Mouse (Mus musculus): Measurements from ENCODE around the gene Sema5a. TPM values are rescaled to one million over a fixed set of nuclear protein-coding genes. Genes with fewer than 3 reads are reported as not detected.

The Sema5a gene
- total RNA-seq, 1 experiment from 2014 or later, result 2.0 TPM

DNA sequence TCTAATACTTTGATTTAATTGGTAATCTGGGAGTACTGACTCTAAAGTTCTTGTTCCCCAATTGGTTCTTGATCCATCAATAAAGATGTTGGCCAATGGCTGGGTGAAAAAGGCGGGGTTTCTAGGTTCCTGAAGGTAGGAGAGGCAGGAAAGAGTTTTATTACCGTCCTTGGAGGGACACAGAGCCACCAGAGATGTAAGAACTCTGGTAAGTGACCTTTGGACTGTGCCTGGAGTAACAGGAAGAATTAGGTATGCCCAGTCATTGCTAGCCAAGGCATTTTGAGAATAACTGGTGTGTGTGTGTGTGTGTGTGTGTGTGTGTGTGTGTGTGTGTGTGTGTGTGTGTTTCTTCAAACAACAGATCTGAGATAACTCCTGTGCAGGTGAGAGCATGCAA, 330.6 kb downstream of the Sema5a start:
- no peak for ATAC-seq (ENCODE audit: extremely low read depth, insufficient number of reproducible peaks, low FRiP score, poor library complexity, severe bottlenecking)

GRCm38 (mm10) chr15:32579351-32579750, 334.7 kb downstream of the Sema5a start:
- ATAC-seq (ENCODE audit: extremely low read depth, insufficient number of reproducible peaks, low FRiP score, poor library complexity, severe bottlenecking), result no peak

DNA sequence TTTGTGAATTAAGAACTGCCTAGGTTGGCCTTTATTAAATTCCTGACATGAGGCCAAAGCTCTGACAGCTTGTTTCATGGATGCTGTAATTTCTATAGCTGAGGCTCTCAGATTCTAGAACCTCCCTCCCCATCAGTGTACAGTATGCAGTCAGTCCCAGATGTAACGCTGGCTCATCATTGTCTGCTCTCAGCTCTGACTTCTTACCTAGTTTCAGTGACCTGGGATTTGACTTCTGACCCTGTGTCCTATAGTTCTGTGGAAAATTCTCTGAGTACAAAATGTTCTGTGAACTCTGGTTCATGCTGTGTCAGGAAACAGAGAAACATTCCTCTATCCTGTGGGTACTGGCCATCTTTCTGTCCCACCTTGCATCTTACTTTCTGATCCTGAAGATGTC, 346.0 kb downstream of the Sema5a start:
- no peak for ATAC-seq (ENCODE audit: extremely low read depth, insufficient number of reproducible peaks, low FRiP score, poor library complexity, severe bottlenecking)

- ATAC-seq (ENCODE audit: extremely low read depth, insufficient number of reproducible peaks, low FRiP score, poor library complexity, severe bottlenecking), result no peak
Observed at GRCm38 (mm10) chr15:32593746-32594145, 349.1 kb downstream of the Sema5a start.

DNA sequence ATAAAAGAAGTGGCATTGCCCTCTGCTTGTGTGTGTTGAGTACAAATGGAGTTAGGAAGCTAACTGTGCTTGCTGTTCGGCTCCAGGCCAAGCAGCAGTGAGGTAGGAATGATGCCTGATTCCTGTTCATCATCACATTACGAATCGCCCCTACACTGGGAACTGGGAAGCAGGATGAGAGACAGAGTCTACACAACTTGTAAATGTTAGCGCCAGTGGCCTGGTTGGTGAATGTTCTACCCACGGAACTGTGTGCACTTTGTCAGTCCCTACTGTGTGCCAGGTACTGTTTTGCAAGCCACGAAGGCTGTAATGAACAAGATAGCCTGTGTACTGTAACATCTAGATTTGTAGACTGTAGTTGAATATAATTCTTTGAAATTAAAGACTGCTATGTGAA, 352.0 kb downstream of the Sema5a start:
- ATAC-seq (ENCODE audit: extremely low read depth, insufficient number of reproducible peaks, low FRiP score, poor library complexity, severe bottlenecking), result no peak

DNA sequence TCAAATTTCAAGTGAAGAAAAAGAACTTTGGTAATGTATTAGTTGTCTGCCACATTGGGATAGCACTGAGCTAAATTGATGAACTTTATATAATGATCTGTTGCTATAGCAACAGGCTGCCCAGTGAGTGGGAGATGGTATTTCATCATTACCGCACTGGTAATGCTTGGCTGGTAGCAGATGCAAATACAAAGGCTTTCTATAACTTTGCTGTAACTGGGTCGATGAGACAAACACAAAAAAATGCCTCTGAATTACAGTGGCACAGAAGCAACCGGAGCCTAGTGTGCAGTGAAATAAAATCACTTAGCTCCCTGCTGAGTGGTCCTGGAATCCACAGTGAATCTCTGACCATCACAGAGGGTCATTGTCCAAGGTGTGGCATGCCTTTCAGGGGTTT, 352.6 kb downstream of the Sema5a start:
- ATAC-seq (ENCODE audit: extremely low read depth, insufficient number of reproducible peaks, low FRiP score, poor library complexity, severe bottlenecking), result no peak

GRCm38 (mm10) chr15:32607236-32607635, 362.6 kb downstream of the Sema5a start:
- no peak for ATAC-seq (ENCODE audit: extremely low read depth, insufficient number of reproducible peaks, low FRiP score, poor library complexity, severe bottlenecking)

DNA sequence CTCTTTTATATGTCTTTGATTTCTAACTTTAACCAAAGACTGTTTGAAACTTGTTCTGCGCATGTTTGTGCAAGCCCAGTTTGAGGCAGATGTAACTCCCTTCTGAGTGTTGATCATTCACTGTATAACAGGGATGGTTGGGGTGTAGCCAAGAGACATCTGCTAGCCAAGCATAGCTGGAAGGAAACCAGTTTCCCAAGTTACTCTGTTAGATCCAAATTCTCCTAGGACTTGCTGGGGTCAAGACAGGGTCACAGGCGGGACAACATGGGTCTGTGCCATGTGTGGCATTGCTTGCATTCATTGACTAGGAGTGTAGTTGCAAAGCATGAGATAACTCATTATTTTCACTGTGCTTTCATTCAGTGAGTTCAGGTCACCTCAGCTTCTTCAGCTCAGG, 366.2 kb downstream of the Sema5a start:
- ATAC-seq (ENCODE audit: extremely low read depth, insufficient number of reproducible peaks, low FRiP score, poor library complexity, severe bottlenecking), result no peak

GRCm38 (mm10) chr15:32611201-32611600, 366.6 kb downstream of the Sema5a start:
- no peak for ATAC-seq (ENCODE audit: extremely low read depth, insufficient number of reproducible peaks, low FRiP score, poor library complexity, severe bottlenecking)

- ATAC-seq (ENCODE audit: extremely low read depth, insufficient number of reproducible peaks, low FRiP score, poor library complexity, severe bottlenecking), result no peak
Observed at GRCm38 (mm10) chr15:32613718-32614117, 369.1 kb downstream of the Sema5a start.

- no peak for ATAC-seq (ENCODE audit: extremely low read depth, insufficient number of reproducible peaks, low FRiP score, poor library complexity, severe bottlenecking)
Observed at GRCm38 (mm10) chr15:32615773-32616172, 371.2 kb downstream of the Sema5a start.

GRCm38 (mm10) chr15:32619199-32619598, 374.6 kb downstream of the Sema5a start:
- ATAC-seq (ENCODE audit: extremely low read depth, insufficient number of reproducible peaks, low FRiP score, poor library complexity, severe bottlenecking), result no peak

GRCm38 (mm10) chr15:32623037-32623739, 378.6 kb downstream of the Sema5a start:
- ATAC-seq (ENCODE audit: extremely low read depth, insufficient number of reproducible peaks, low FRiP score, poor library complexity, severe bottlenecking), result no peak

DNA sequence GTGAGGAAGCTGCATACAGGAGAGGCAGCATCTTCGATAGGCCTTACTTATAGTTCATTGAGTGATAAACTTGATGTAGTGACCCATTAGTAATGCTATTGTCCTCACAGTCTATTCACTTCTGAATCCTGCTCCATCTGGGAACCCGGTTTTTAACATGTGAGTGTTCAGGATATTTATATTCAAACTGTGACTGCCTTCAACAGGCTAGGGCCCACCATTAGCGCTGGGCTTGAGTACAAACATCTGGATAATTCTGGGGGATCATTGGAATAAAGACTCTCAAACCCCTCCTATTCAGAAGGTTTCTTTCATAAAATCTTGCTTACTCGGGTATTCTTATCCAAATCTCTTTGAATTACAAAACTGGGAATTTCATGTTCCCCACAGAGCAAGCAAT, 379.5 kb downstream of the Sema5a start:
- ATAC-seq (ENCODE audit: extremely low read depth, insufficient number of reproducible peaks, low FRiP score, poor library complexity, severe bottlenecking), result no peak

GRCm38 (mm10) chr15:32626031-32626430, 381.4 kb downstream of the Sema5a start:
- no peak for ATAC-seq (ENCODE audit: extremely low read depth, insufficient number of reproducible peaks, low FRiP score, poor library complexity, severe bottlenecking)

GRCm38 (mm10) chr15:32633713-32634112, 389.1 kb downstream of the Sema5a start:
- ATAC-seq (ENCODE audit: extremely low read depth, insufficient number of reproducible peaks, low FRiP score, poor library complexity, severe bottlenecking), result no peak

- ATAC-seq (ENCODE audit: extremely low read depth, insufficient number of reproducible peaks, low FRiP score, poor library complexity, severe bottlenecking), result no peak
Observed at GRCm38 (mm10) chr15:32637879-32638278, 393.3 kb downstream of the Sema5a start.

GRCm38 (mm10) chr15:32647061-32647687, 402.6 kb downstream of the Sema5a start:
- no peak for ATAC-seq (ENCODE audit: extremely low read depth, insufficient number of reproducible peaks, low FRiP score, poor library complexity, severe bottlenecking)

GRCm38 (mm10) chr15:32654046-32654445, 409.4 kb downstream of the Sema5a start:
- ATAC-seq (ENCODE audit: extremely low read depth, insufficient number of reproducible peaks, low FRiP score, poor library complexity, severe bottlenecking), result no peak

DNA sequence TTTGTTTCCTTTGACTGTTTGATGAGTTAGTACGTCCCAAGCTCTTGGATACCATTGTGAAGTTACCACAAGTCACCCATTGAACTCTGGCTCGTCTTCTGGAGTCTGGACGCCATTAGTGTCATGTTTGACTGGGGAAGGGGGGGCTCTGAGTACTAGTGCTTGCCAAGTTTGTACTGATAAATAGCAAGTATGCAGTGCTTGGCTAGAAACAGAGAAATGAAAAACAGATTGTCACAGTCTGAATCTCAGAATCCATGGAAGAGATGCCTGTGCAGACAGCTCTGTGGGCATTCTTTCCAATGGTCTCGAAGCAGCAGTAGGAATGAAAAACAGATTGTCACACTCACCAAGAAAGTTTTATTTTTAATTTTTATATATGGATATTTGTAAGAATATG, 411.4 kb downstream of the Sema5a start:
- ATAC-seq (ENCODE audit: extremely low read depth, insufficient number of reproducible peaks, low FRiP score, poor library complexity, severe bottlenecking), result no peak

DNA sequence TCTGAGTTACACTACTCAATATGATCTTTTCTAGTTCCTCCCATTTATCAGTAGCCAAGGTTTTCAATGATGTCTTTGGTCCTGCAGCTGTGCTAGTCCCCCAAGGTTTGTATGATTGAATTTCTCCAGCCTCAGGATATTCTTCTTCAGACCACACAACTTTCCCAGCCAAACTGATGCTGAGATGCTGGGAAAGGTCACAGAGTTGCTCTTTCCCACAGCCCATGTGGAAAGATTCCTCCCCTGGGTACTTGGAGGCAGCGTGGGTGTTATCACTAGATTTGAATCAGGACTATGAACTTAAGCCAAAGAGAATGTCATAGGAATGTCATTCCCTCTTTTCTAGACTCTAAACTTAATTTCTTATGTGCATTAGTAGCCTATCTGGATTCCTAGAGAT, 431.8 kb downstream of the Sema5a start:
- ATAC-seq (ENCODE audit: extremely low read depth, insufficient number of reproducible peaks, low FRiP score, poor library complexity, severe bottlenecking), result no peak
